Mouse (Mus musculus) liver, adult 2 months (tissue): ENCODE results near the gene Cd3eap.

Source experiments
- CTCF ChIP-seq: fragments of 200-500 bp; IDR thresholded peaks from 2 replicates; pipeline ENCODE4 v1.5.1; 2011; ENCODE audit warnings: low read depth, low read length, control low read depth
- POLR2A ChIP-seq: fragments of 200-500 bp; IDR thresholded peaks from 2 replicates; pipeline ENCODE4 v1.6.1; 2011; ENCODE audit warnings: low read length, control low read depth; ENCODE audit not compliant: insufficient read depth; ENCODE audit errors: extremely low read depth

DNA sequence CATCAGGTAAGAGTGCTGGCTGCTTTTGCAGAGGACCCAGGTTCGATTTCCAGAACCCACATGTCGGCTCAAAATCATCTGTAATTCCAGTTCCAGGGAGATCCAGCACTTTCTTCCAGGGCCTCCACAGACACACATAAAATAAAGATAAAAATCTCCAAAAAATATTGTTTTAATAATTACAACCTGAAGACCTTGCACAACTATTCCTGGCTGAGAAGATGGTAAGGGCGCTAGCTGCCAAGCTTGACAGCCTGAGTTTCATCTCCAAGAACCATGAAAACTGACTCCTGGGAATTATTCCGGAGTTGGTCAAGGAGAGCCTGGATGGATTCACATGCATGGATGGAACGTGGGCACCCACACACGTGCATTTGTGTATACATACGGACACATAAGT lies 45.2 kb upstream of the Cd3eap start, which contains the start of gene Ckm:
- TF ChIP-seq POLR2A: no peak
- TF ChIP-seq CTCF: no peak
